Mouse (Mus musculus): ENCODE data around the gene C730034F03Rik.

DNA sequence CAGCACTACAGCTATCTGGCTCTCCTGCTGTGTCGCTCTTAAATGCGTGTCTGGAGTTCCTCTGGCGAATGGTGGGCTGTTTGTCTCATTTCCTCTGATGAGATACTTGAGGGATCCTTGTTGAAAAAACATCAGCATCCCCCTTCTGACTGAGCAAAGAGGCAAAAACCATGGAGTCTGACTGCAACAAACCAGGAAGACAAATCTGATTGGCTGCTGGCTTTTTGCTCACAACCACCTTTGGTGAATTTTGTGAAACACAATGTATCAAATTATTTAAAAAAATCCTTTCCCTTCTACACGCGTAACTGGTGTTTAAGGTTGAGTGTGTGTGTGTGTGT lies 47.1 kb downstream of the C730034F03Rik start:
- TF ChIP-seq CTCF (conservative IDR thresholded peaks at IDR 0.05; ENCODE audit: insufficient read depth, insufficient read length, low read depth, low read length) (no peak), POLR2A (IDR thresholded peaks at IDR 0.05; ENCODE audit: low read depth, low read length) (no peak)
